Mouse (Mus musculus) erythroblast, adult 5-6 weeks (primary cell): ENCODE measurements around the gene Gm20826. TPM values are rescaled to one million over a fixed set of nuclear protein-coding genes. Genes with fewer than 3 reads are reported as not detected.
"Not testable (repeated sequence)": the region's sequence is repeated elsewhere in the genome, so short reads cannot be mapped to it uniquely, and the experiment has no call there.

ENCODE experiments used
- ATAC-seq: replicated peaks from 2 replicates; pipeline ENCODE4 v1.8.0; 2016; ENCODE audit warnings: moderate number of reproducible peaks, mild to moderate bottlenecking, moderate TSS enrichment, inconsistent platforms; ENCODE audit not compliant: poor library complexity, low FRiP score, severe bottlenecking
- total RNA-seq, 2 experiments: library from RNA; stranded (forward) in 1 of 2; stranded (reverse) in 1 of 2; fragments of 150-400 nt in 1 of 2; fragments of 200-764, 138-1000 nt in 1 of 2; gene quantifications; 2 replicates each; pipeline versions ENCODE4 v1.2.3 to v1.2.4; 2015 to 2017; ENCODE audit warnings: low replicate concordance in 2 of 2

Gm20826 gene
- total RNA-seq (2015; ENCODE audit: low replicate concordance) (not detected in 2 replicates), total RNA-seq (2017; ENCODE audit: low replicate concordance) (under 0.01 TPM in 1 of 2 replicates, not detected in the other)

DNA sequence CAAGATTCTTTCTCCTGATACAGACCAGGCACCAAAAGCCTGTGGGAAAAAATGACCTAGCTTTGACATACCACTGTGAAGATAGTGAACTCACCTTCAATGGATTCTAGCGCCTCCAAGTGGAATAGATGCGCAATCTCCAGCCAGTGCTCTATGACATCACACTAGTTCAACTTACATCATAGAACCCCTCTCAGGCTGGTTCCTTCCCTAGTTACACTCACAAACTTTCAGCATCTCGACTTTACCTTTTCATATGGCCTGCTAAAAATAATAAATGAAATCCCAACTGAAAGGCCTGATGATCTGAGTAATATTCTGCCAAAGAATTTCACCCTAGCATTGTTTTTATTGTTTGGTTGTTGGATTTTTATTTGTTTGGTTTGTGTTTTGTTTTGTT is at the start of gene Gm20826:
Gm20826 (minus strand) TSS at position 101 of the 400 bp plus-strand sequence.
- not testable (repeated sequence) for ATAC-seq

Other genes starting within 250 kb of the Gm20826 start
- not detected in 2 replicates for gene Gm21788, start 233.5 kb downstream of the Gm20826 start, total RNA-seq (2015; ENCODE audit: low replicate concordance)
- not detected in 2 replicates for gene Gm21788, start 233.5 kb downstream of the Gm20826 start, total RNA-seq (2017; ENCODE audit: low replicate concordance)
- gene Gm28576, start 84.5 kb upstream of the Gm20826 start, total RNA-seq (2015; ENCODE audit: low replicate concordance): not detected in 2 replicates
- not detected in 2 replicates for gene Gm28576, start 84.5 kb upstream of the Gm20826 start, total RNA-seq (2017; ENCODE audit: low replicate concordance)